Mouse (Mus musculus) lung, postnatal 0 days (tissue): ENCODE measurements at regions not wholly inside any gene's neighbourhood (a gene's known extent, or its start where the extent isn't known, plus 50 kb on each side); places are given as distances from the start of the nearest gene placed in this dataset.

Experiments
- ATAC-seq: fragments of 200-750 bp; cut with Nextera tagmentation; 2 replicates; pipeline ENCODE4 v1.8.0; 2017; ENCODE audit warnings: moderate library complexity
- DNase-seq: peaks from one replicate; pipeline ENCODE4 v3.0.0-alpha.2; 2016; ENCODE audit warnings: low spot score
- H3K27ac ChIP-seq: fragments of 300-500 bp; sonication (generic); 2 replicates; pipeline ENCODE4 v1.5.1; 2014; ENCODE audit warnings: antibody characterized with exemption, mild to moderate bottlenecking, low read length, mixed read lengths
- H3K27me3 ChIP-seq: fragments of 300-500 bp; sonication (generic); replicated peaks from 2 replicates; pipeline ENCODE4 v1.6.1; 2014; ENCODE audit warnings: low read length, mixed read lengths; ENCODE audit not compliant: insufficient read depth
- H3K36me3 ChIP-seq: fragments of 300-500 bp; sonication (generic); 2 replicates; pipeline ENCODE4 v1.6.1; 2014; ENCODE audit warnings: low read length, mixed read lengths; ENCODE audit not compliant: insufficient read depth
- H3K4me1 ChIP-seq: fragments of 300-500 bp; sonication (generic); 2 replicates; pipeline ENCODE4 v1.6.1; 2014; ENCODE audit warnings: antibody characterized with exemption, low read depth, low read length, mixed read lengths; ENCODE audit not compliant: insufficient read depth
- H3K4me2 ChIP-seq: fragments of 300-500 bp; sonication (generic); replicated peaks from 2 replicates; pipeline ENCODE4 v1.6.1; 2014; ENCODE audit warnings: low read depth, mild to moderate bottlenecking, low read length, moderate library complexity, mixed read lengths
- H3K4me3 ChIP-seq: fragments of 300-500 bp; sonication (generic); 2 replicates; pipeline ENCODE4 v1.5.1; 2014; ENCODE audit warnings: low read depth, low read length
- H3K9ac ChIP-seq: fragments of 300-500 bp; sonication (generic); replicated peaks from 2 replicates; pipeline ENCODE4 v1.6.1; 2014; ENCODE audit warnings: low read depth, mild to moderate bottlenecking
- H3K9me3 ChIP-seq: fragments of 300-500 bp; sonication (generic); 2 replicates; pipeline ENCODE4 v1.6.1; 2016; ENCODE audit warnings: low read length, mixed read lengths
- CTCF ChIP-seq: IDR thresholded peaks from 2 replicates; pipeline ENCODE4 v1.5.1; 2016; ENCODE audit warnings: antibody characterized with exemption, mild to moderate bottlenecking
- EP300 ChIP-seq: IDR thresholded peaks from 2 replicates; pipeline ENCODE4 v1.6.1; 2016; ENCODE audit warnings: antibody characterized with exemption, mild to moderate bottlenecking, control low read depth
- WGBS: fragments of 180-500 bp; shearing (Covaris S2); extraction: QIAGEN DNeasy Blood & Tissue Kit; methylation state at CpG from one replicate; pipeline ENCODE4 v1.1.7; 2014; 5-methylcytosine and 5-hydroxymethylcytosine counted together

DNA sequence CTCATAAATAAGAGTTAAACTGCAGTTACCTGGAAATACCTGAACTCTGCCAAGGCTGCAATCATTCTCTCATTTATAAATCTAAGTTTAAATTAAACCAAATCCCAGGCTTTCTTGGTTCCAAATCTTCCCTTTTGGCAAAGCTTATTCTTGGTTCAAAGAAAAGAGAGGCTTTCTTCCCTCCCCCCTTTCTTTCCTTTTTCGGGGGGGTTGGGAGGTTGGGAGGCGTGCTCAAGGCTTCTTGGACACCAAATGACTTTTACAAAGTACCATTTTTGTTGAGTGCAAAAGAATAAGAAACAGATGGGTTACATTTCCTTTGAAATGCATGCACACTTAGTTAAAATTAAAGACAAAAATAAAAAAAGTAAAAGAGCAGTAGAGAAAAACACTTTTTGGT, 105.4 kb upstream of the Mroh9 start:
- Histone ChIP-seq H3K4me3 (no peak overlapping the region), H3K4me2 (no peak overlapping the region), H3K27ac (no peak overlapping the region), H3K36me3 (no peaks in the 10 kb centered on the region), H3K9me3 (no peaks in the 10 kb centered on the region), H3K27me3 (no peaks in the 10 kb centered on the region), H3K4me1 (no peaks in the 10 kb centered on the region), H3K9ac (no peak overlapping the region)
- no peak for TF ChIP-seq CTCF
- no peak for TF ChIP-seq EP300
- ATAC-seq = no peak
- DNase-seq = peak; percentile 11
- 54% methylated on average over 2 of the region's 2 CpGs for WGBS

GRCm38 (mm10) chr1:163181851-163182250, 96.4 kb upstream of the Mroh9 start:
- H3K36me3 ChIP-seq = no peaks in the 10 kb centered on the region
- no peak overlapping the region for H3K27ac ChIP-seq
- H3K27me3 ChIP-seq = no peaks in the 10 kb centered on the region
- no peaks in the 10 kb centered on the region for H3K9me3 ChIP-seq
- no peaks in the 10 kb centered on the region for H3K4me1 ChIP-seq
- no peak overlapping the region for H3K4me2 ChIP-seq
- no peak for DNase-seq
- no peak for ATAC-seq
- H3K9ac ChIP-seq = no peak overlapping the region
- no peak for TF ChIP-seq EP300
- TF ChIP-seq CTCF = no peak
- no peak overlapping the region for H3K4me3 ChIP-seq
- WGBS = 45% methylated on average over 2 of the region's 2 CpGs

- H3K27ac ChIP-seq = no peak overlapping the region
- no peaks in the 10 kb centered on the region for H3K36me3 ChIP-seq
- H3K9me3 ChIP-seq = no peaks in the 10 kb centered on the region
- H3K4me2 ChIP-seq = no peak overlapping the region
- no peak overlapping the region for H3K4me3 ChIP-seq
- ATAC-seq = no peak
- no peaks in the 10 kb centered on the region for H3K27me3 ChIP-seq
- DNase-seq = no peak
- TF ChIP-seq EP300 = no peak
- H3K4me1 ChIP-seq = no peaks in the 10 kb centered on the region
- WGBS = 43% methylated on average over 3 of the region's 3 CpGs
- no peak overlapping the region for H3K9ac ChIP-seq
Observed at GRCm38 (mm10) chr1:163177011-163177410, 91.5 kb upstream of the Mroh9 start.

GRCm38 (mm10) chr1:163167051-163167450, 81.6 kb upstream of the Mroh9 start:
- no peak overlapping the region for H3K27ac ChIP-seq
- H3K9me3 ChIP-seq = no peaks in the 10 kb centered on the region
- no peak for TF ChIP-seq EP300
- no peak for TF ChIP-seq CTCF
- no peak overlapping the region for H3K4me3 ChIP-seq
- ATAC-seq = no peak
- H3K4me2 ChIP-seq = no peak overlapping the region
- DNase-seq = peak; percentile 20
- H3K36me3 ChIP-seq = no peaks in the 10 kb centered on the region
- H3K9ac ChIP-seq = no peak overlapping the region
- no peaks in the 10 kb centered on the region for H3K27me3 ChIP-seq
- peaks cover 2% of the 10 kb centered on the region; the same call in 1 of the 2 replicates for H3K4me1 ChIP-seq

DNA sequence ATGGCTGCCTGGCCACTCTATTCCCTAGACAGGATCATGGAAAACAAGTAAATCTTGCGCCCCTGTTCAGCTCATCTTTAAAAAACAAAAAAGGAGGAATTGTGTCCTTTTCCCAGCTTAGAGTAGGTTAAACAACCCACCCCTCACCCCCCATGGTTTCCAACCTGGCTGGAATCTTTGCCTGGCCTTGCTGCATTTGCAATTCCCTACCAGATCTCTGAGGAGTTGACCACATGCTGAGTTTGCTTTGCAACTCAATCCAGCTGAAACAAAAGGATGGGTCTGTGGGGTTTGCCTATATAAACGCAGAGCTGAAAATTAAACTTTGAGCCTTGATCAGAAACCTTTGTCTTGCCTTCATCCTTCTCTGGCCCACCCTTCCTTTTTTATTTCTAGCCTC, 78.2 kb upstream of the Mroh9 start:
- H3K27ac ChIP-seq = no peak overlapping the region
- no peaks in the 10 kb centered on the region for H3K27me3 ChIP-seq
- no peaks in the 10 kb centered on the region for H3K36me3 ChIP-seq
- no peak overlapping the region for H3K9ac ChIP-seq
- H3K4me1 ChIP-seq = peaks cover 2% of the 10 kb centered on the region; the same call in 1 of the 2 replicates
- ATAC-seq (no peak), DNase-seq (no peak)
- H3K9me3 ChIP-seq = no peaks in the 10 kb centered on the region
- TF ChIP-seq EP300 (no peak), CTCF (no peak)
- no peak overlapping the region for H3K4me2 ChIP-seq
- WGBS = 63% methylated on average over 2 of the region's 2 CpGs
- H3K4me3 ChIP-seq = no peak overlapping the region

DNA sequence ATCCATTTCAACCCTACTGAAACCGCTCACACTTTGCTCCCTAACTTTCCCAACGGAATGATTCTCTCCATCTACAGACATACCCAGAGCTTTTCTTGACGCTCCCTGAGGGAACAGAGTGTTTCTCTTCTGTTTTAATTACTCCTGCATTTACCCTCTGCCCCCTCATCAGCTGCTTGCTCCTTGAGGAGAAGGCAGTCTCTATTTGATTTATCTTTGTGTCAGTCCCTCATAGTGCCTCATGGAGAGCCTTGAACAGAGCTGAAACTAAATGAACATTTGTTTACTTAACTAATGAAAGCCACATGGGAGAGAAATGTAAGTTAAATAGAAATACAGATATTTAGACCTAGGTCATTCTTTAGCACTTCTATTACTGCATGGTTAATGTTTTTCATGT, 74.4 kb upstream of the Mroh9 start:
- DNase-seq = no peak
- Histone ChIP-seq H3K27ac (no peak overlapping the region), H3K9me3 (no peaks in the 10 kb centered on the region), H3K4me2 (no peak overlapping the region), H3K4me3 (no peak overlapping the region), H3K27me3 (no peaks in the 10 kb centered on the region), H3K36me3 (no peaks in the 10 kb centered on the region), H3K4me1 (no peaks in the 10 kb centered on the region), H3K9ac (no peak overlapping the region)
- ATAC-seq = no peak
- WGBS = 30% methylated on average over 3 of the region's 3 CpGs
- TF ChIP-seq CTCF = no peak
- TF ChIP-seq EP300 = no peak

DNA sequence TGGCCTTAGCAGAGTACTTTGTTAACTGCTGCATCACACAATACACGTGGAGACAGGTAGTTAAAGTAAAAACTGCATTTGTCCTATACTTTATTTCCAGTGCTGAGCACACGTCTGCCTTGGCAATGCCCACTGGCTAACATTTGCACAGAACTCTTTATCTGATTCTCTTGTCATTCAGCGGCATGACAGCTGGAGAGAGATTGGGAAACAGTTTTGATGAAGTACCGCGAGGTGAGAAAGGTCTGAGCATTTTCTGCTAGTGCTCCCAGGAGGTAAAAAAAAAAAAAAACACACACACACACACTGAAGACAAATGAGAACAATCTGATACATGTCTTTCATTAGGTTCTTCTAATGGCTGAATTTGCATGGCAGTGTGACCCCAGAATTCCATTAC, 73.0 kb upstream of the Mroh9 start:
- no peak overlapping the region for H3K4me2 ChIP-seq
- WGBS = 27% methylated on average over 5 of the region's 5 CpGs
- TF ChIP-seq EP300 (no peak), CTCF (no peak)
- H3K9ac ChIP-seq = no peak overlapping the region
- no peak overlapping the region for H3K27ac ChIP-seq
- H3K4me1 ChIP-seq = no peaks in the 10 kb centered on the region
- no peaks in the 10 kb centered on the region for H3K36me3 ChIP-seq
- no peaks in the 10 kb centered on the region for H3K27me3 ChIP-seq
- no peaks in the 10 kb centered on the region for H3K9me3 ChIP-seq
- ATAC-seq (no peak), DNase-seq (no peak)
- no peak overlapping the region for H3K4me3 ChIP-seq
